In genomic region chr12:70367326-70368248, GRCm38 (mm10) we compare ENCODE assay signal across 8 mouse cellular contexts. TPM values are rescaled to one million over a fixed set of nuclear protein-coding genes. Genes with fewer than 3 reads are reported as not detected.
DNase-seq lines count a peak whose midpoint lies in the region; ATAC-seq and TF ChIP-seq lines count a peak whose summit lies in the region.

No protein-coding gene starts in this region.

- H3K4me1 ChIP-seq in cerebellum, adult 2 months (ENCODE audit: control insufficient read depth, insufficient read depth, low read length), result peaks cover 9% of the 10 kb centered on the region
- no peaks in the 10 kb centered on the region; the same call in 1 of the 2 replicates for H3K4me1 ChIP-seq in intestine, embryonic 16.5 days (ENCODE audit: control insufficient read depth, insufficient read depth, low read length)

- no peaks in the 10 kb centered on the region for H3K36me3 ChIP-seq in intestine, embryonic 16.5 days (ENCODE audit: control insufficient read depth, insufficient read depth, low read length)

- intact Hi-C loops in left cerebral cortex, postnatal 10 days (cut with DNase I), result loop anchor here (1.0 to 5.0 kb wide), 2 partner anchors 21 to 35 kb away; no protein-coding TSS in a partner anchor

- no peak overlapping the region for H3K27ac ChIP-seq in cerebellum, adult 2 months (ENCODE audit: insufficient read depth, low read length)
- no peak overlapping the region; the same call in 1 of the 2 replicates for H3K27ac ChIP-seq in intestine, embryonic 16.5 days (ENCODE audit: low read length)

- no peak for TF ChIP-seq CTCF in cerebellum, adult 2 months (IDR thresholded peaks at IDR 0.05; ENCODE audit: borderline replicate concordance, insufficient read depth, low read depth, low read length)

- TF ChIP-seq POLR2A in cerebellum, adult 2 months (IDR thresholded peaks at IDR 0.05; ENCODE audit: borderline replicate concordance, insufficient read depth, low read length), result no peak

- peak; percentile 93 for ATAC-seq in intestine, embryonic 16.5 days
- no peak for ATAC-seq in activated CD4-positive, CD25-positive, alpha-beta regulatory T cell, adult 4 months

- DNase-seq in Muller cell, postnatal 12 days (ENCODE audit: inconsistent ontology term), result peak; percentile 48
- peak; percentile 53 to 65 for DNase-seq in cerebellum, adult 2 months
- DNase-seq in forelimb bud, embryonic 11.5 days (ENCODE audit: low read depth, low spot score), result peak; percentile 55
- peak; percentile 80 to 87 for DNase-seq in left cerebral cortex, postnatal 10 days (ENCODE audit: extremely low spot score in 1 of 2, low spot score in 2 of 2)
- DNase-seq in neural tube, embryonic 10.5 days (ENCODE audit: extremely low spot score, low spot score), result peak; percentile 80
- DNase-seq in testis, postnatal 14 days (ENCODE audit: low spot score), result peak; percentile 29

- 46% methylated on average over 19 of the region's 19 CpGs for WGBS in cerebellum, adult 2 months
- WGBS in intestine, embryonic 16.5 days, result 31% methylated on average over 19 of the region's 19 CpGs

- no peak overlapping the region for H3K4me3 ChIP-seq in cerebellum, adult 2 months (replicated peaks; ENCODE audit: insufficient read depth, low read depth, low read length)
- H3K4me3 ChIP-seq in intestine, embryonic 16.5 days (ENCODE audit: low read length), result peak overlapping the region; percentile 14; the same call in 1 of the 2 replicates

- H3K27me3 ChIP-seq in cerebellum, adult 2 months (ENCODE audit: control insufficient read depth, insufficient read depth, low read length), result no peaks in the 10 kb centered on the region
- H3K27me3 ChIP-seq in intestine, embryonic 16.5 days (replicated peaks; ENCODE audit: control insufficient read depth, insufficient read depth, low read length), result no peaks in the 10 kb centered on the region

- no peaks in the 10 kb centered on the region for H3K9me3 ChIP-seq in intestine, embryonic 16.5 days (ENCODE audit: control insufficient read depth, low read length)

- no peak overlapping the region for H3K9ac ChIP-seq in intestine, embryonic 16.5 days (ENCODE audit: low read depth, low read length)

- peak overlapping the region; percentile 46 for H3K4me2 ChIP-seq in intestine, embryonic 16.5 days (ENCODE audit: low read depth, low read length)

RNA-seq across cellular contexts. Expression of gene Trim9, which starts 20.2 kb away (rescaled TPM):
- 130 and 145 TPM in 2 replicates for polyA plus RNA-seq in cerebellum, adult 2 months (2012; rRNA removed)
- polyA plus RNA-seq in intestine, embryonic 16.5 days (2015; fragmentation: Nextera tagmentation; extraction: Ambion mirVana), result 0.69 and 1.0 TPM in 2 replicates
- total RNA-seq in left cerebral cortex, postnatal 10 days (2021), result 100 to 1,000 TPM; 336 to 347 TPM
- polyA plus RNA-seq in activated CD4-positive, CD25-positive, alpha-beta regulatory T cell, adult 4 months (2017; shearing (Covaris generic)), result not detected

Comparison
In these comparisons a context has a peak if more than half of its experiments do, and no peak if none do; other contexts are left out.
1. DNase-seq: peak in every context shown above with its lines; median percentile 84 in left cerebral cortex, postnatal 10 days; 80 in neural tube, embryonic 10.5 days; 59 in cerebellum, adult 2 months; 55 in forelimb bud, embryonic 11.5 days; 48 in Muller cell, postnatal 12 days; 29 in testis, postnatal 14 days.
2. RNA of gene Trim9, which starts 20.2 kb away (polyA plus RNA-seq): 130 to 145 TPM in cerebellum, adult 2 months; 0.69 to 1.0 TPM in intestine, embryonic 16.5 days and not detected in activated CD4-positive, CD25-positive, alpha-beta regulatory T cell, adult 4 months; every median in the first group is over 10 times any median in the second.